Mouse (Mus musculus) midbrain, embryonic 13.5 days (tissue): ENCODE results near the gene Olfr147. TPM values are rescaled to one million over a fixed set of nuclear protein-coding genes. Genes with fewer than 3 reads are reported as not detected.
"Not testable (repeated sequence)": the region's sequence is repeated elsewhere in the genome, so short reads cannot be mapped to it uniquely, and the experiment has no call there.

Source experiments
- ATAC-seq: fragments of 200-750 bp; cut with Nextera tagmentation; 2 replicates; pipeline ENCODE4 v1.8.0; 2017; ENCODE audit warnings: mild to moderate bottlenecking, moderate TSS enrichment, moderate library complexity
- H3K27ac ChIP-seq: fragments of 300-500 bp; sonication (generic); 2 replicates; pipeline ENCODE4 v1.5.1; 2015; ENCODE audit warnings: inconsistent platforms, mild to moderate bottlenecking, moderate library complexity
- H3K27me3 ChIP-seq: fragments of 300-500 bp; sonication (generic); 2 replicates; pipeline ENCODE4 v1.6.1; 2015; ENCODE audit warnings: mild to moderate bottlenecking, inconsistent platforms
- H3K36me3 ChIP-seq: fragments of 300-500 bp; sonication (generic); 2 replicates; pipeline ENCODE4 v1.6.1; 2015; ENCODE audit warnings: mild to moderate bottlenecking, inconsistent platforms
- H3K4me1 ChIP-seq: fragments of 300-500 bp; sonication (generic); replicated peaks from 2 replicates; pipeline ENCODE4 v1.6.1; 2015; ENCODE audit warnings: inconsistent platforms
- H3K4me2 ChIP-seq: fragments of 300-500 bp; sonication (generic); replicated peaks from 2 replicates; pipeline ENCODE4 v1.6.1; 2015; ENCODE audit warnings: moderate library complexity, mild to moderate bottlenecking, inconsistent platforms
- H3K4me3 ChIP-seq: fragments of 300-500 bp; sonication (generic); replicated peaks from 2 replicates; pipeline ENCODE4 v1.5.1; 2015; ENCODE audit warnings: mild to moderate bottlenecking, inconsistent platforms
- H3K9ac ChIP-seq: fragments of 300-500 bp; sonication (generic); replicated peaks from 2 replicates; pipeline ENCODE4 v1.6.1; 2015; ENCODE audit warnings: mild to moderate bottlenecking, inconsistent platforms
- H3K9me3 ChIP-seq: fragments of 300-500 bp; sonication (generic); 2 replicates; pipeline ENCODE4 v1.6.1; 2016; ENCODE audit warnings: mild to moderate bottlenecking, inconsistent platforms
- WGBS: fragments of 180-500 bp; shearing (Covaris S2); methylation state at CpG from one replicate; pipeline ENCODE4 v1.1.7; 2015; 5-methylcytosine and 5-hydroxymethylcytosine counted together
- polyA plus RNA-seq: library from polyadenylated mRNA; unstranded; fragments of >200 nt; fragmentation: Nextera tagmentation; extraction: Ambion mirVana; gene quantifications from 2 replicates; pipeline ENCODE4 v1.2.1, GENCODE M21; 2015

Gene Olfr147
- not detected in 2 replicates for polyA plus RNA-seq

GRCm38 (mm10) chr9:38401398-38401797 is at the start of gene Olfr147:
TSS of gene Olfr147 (plus strand) at chr9:38401698.
- 89% methylated on average over 1 of the region's 1 CpGs for WGBS
- Histone ChIP-seq H3K4me1 (no peaks in the 10 kb centered on the region), H3K4me3 (no peak within 1 kb of the TSS), H3K9me3 (no peaks in the 10 kb centered on the region), H3K9ac (no peak within 1 kb of the TSS), H3K27me3 (no peaks in the 10 kb centered on the region), H3K4me2 (no peak within 1 kb of the TSS), H3K36me3 (no peaks in the 10 kb centered on the region), H3K27ac (no peak within 1 kb of the TSS)
- ATAC-seq, result no peak

- H3K27me3 ChIP-seq, result no peaks in the 10 kb centered on the region
- no peaks in the 10 kb centered on the region for H3K9me3 ChIP-seq
- no peaks in the 10 kb centered on the region for H3K36me3 ChIP-seq
- WGBS, result 85% methylated on average over 2 of the region's 2 CpGs
- no peaks in the 10 kb centered on the region for H3K4me1 ChIP-seq
- no peak for ATAC-seq
- no peak within 1 kb of the TSS for H3K4me3 ChIP-seq
- H3K4me2 ChIP-seq, result no peak within 1 kb of the TSS
- no peak within 1 kb of the TSS for H3K27ac ChIP-seq
- no peak within 1 kb of the TSS for H3K9ac ChIP-seq
Measured at GRCm38 (mm10) chr9:38366596-38366995, 34.9 kb upstream of the Olfr147 start, which contains the start of gene Olfr250. TSS of gene Olfr250 (plus strand) at chr9:38366896.

DNA sequence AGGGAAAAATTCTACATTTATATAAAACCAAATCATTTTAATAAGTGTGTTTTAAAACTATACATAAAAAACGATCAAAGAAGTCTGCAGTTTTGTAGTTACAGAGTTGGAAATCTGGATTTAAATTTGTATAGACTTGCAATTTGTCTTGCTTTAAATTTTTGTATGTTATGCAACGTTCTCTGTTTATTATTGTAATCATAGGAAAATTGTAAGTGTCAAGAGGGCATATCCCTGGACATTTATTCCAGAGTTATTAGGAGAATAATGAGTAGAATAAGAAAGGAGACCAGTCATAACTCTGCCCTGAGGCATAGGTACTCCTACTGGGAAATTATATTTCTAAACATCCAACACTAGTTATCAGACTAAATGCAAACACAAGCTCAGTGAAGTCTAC is 24.7 kb upstream of the Olfr147 start, which contains the start of gene Olfr251:
Gene Olfr251, plus strand, starts transcription at position 301 of the 400 bp plus-strand sequence.
- H3K36me3 ChIP-seq, result no peaks in the 10 kb centered on the region
- no peaks in the 10 kb centered on the region for H3K4me1 ChIP-seq
- WGBS, result 73% methylated on average over 2 of the region's 2 CpGs
- no peaks in the 10 kb centered on the region for H3K9me3 ChIP-seq
- no peak within 1 kb of the TSS for H3K4me2 ChIP-seq
- no peak within 1 kb of the TSS for H3K4me3 ChIP-seq
- H3K27ac ChIP-seq, result no peak within 1 kb of the TSS
- no peaks in the 10 kb centered on the region for H3K27me3 ChIP-seq
- ATAC-seq, result no peak
- H3K9ac ChIP-seq, result no peak within 1 kb of the TSS

- not testable (repeated sequence) for H3K27me3 ChIP-seq, H3K36me3 ChIP-seq, H3K4me2 ChIP-seq, H3K9ac ChIP-seq, H3K27ac ChIP-seq, H3K4me1 ChIP-seq, H3K9me3 ChIP-seq, ATAC-seq, H3K4me3 ChIP-seq
- WGBS, result 94% methylated on average over 3 of the region's 3 CpGs
Measured at GRCm38 (mm10) chr9:38407502-38407901, 6.0 kb downstream of the Olfr147 start.

GRCm38 (mm10) chr9:38413502-38413901 is 12.0 kb downstream of the Olfr147 start:
- WGBS, result 96% methylated on average over 14 of the region's 14 CpGs
- ATAC-seq, H3K27me3 ChIP-seq, H3K9ac ChIP-seq, H3K4me2 ChIP-seq, H3K4me1 ChIP-seq, H3K36me3 ChIP-seq, H3K4me3 ChIP-seq, H3K9me3 ChIP-seq, H3K27ac ChIP-seq: not testable (repeated sequence)

DNA sequence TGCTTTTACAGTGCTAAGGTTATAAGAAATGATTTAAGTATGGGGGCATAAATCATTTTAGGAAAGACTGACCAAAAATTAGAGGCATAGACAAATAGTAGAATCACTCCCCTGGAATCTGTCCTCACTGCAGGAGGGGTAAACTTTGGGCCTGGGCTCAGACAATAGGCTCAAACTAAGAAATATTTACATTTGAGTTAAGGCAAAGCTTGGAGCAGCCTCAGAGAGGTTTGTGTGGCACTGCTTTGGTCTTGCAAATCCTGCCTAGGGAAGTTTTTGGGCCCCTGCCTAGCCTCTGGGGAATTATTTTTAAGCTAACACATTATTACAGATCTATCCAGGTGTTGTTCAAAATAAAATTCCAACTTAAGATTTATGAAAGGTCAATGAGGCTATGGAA is 22.3 kb downstream of the Olfr147 start:
- H3K9me3 ChIP-seq, result peaks cover 4% of the 10 kb centered on the region; the same call in 1 of the 2 replicates
- H3K9ac ChIP-seq, result no peak overlapping the region
- H3K4me1 ChIP-seq, result no peaks in the 10 kb centered on the region
- no peak overlapping the region for H3K4me3 ChIP-seq
- ATAC-seq, result no peak
- H3K36me3 ChIP-seq, result no peaks in the 10 kb centered on the region
- no peaks in the 10 kb centered on the region for H3K27me3 ChIP-seq
- H3K4me2 ChIP-seq, result no peak overlapping the region
- no peak overlapping the region for H3K27ac ChIP-seq

GRCm38 (mm10) chr9:38427026-38427425 is 25.5 kb downstream of the Olfr147 start:
- no peak for ATAC-seq

DNA sequence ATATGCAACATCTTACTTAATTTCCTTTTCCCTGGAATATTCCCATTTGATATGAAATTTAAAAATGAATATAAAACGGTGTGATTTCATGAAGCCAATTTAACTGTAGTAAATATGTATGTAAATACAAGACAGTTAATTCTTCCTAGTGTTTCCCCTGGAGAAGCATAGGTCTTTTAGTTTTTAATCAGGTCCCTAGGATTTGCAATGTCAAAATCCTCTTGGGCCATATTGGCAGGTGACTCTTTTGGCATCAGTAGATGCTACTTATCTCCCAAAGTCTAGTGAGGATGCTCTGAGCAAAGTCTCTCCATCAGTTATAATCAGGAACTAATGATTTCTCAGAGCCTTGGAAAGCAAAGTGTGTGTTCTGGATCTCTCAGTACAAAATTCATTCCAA is 27.7 kb downstream of the Olfr147 start, which contains the start of gene Olfr901:
Gene Olfr901, plus strand, starts transcription at position 301 of the 400 bp plus-strand sequence.
- H3K27ac ChIP-seq, result no peak within 1 kb of the TSS
- H3K4me1 ChIP-seq, result no peaks in the 10 kb centered on the region
- H3K9ac ChIP-seq, result no peak within 1 kb of the TSS
- H3K36me3 ChIP-seq, result no peaks in the 10 kb centered on the region
- no peak for ATAC-seq
- WGBS, result 91% methylated on average over 1 of the region's 1 CpGs
- no peak within 1 kb of the TSS for H3K4me3 ChIP-seq
- no peaks in the 10 kb centered on the region for H3K27me3 ChIP-seq
- peaks cover 4% of the 10 kb centered on the region; the same call in 1 of the 2 replicates for H3K9me3 ChIP-seq
- no peak within 1 kb of the TSS for H3K4me2 ChIP-seq

More at GRCm38 (mm10) chr9:38427026-38427425, 25.5 kb downstream of the Olfr147 start:
- H3K4me3 ChIP-seq, result no peak overlapping the region
- WGBS, result 53% methylated on average over 1 of the region's 1 CpGs
- H3K4me2 ChIP-seq, result no peak overlapping the region
- peaks cover 4% of the 10 kb centered on the region; the same call in 1 of the 2 replicates for H3K9me3 ChIP-seq
- no peak overlapping the region for H3K9ac ChIP-seq
- H3K27ac ChIP-seq, result no peak overlapping the region
- no peaks in the 10 kb centered on the region for H3K27me3 ChIP-seq
- no peaks in the 10 kb centered on the region for H3K4me1 ChIP-seq
- H3K36me3 ChIP-seq, result no peaks in the 10 kb centered on the region

DNA sequence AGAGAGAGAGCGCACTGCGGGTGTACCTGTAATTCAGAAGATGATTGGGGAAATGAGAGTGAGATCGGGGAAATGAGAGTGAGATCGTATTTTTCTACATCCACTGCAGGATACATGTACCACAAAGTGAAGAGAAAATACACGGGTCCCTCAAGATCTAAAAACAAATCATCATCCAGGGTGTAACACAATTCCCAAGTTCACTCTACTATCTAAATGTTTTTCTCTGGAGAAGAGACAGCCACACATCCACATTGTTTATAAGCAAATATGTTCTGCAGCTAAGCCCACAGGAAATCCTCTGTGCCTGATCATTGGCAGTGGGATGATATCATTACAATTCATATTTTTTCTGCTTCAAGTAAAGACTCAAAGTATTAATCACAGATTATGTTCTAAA is 45.9 kb downstream of the Olfr147 start, which contains the start of gene Olfr902:
Gene Olfr902, plus strand, starts transcription at position 301 of the 400 bp plus-strand sequence.
- Histone ChIP-seq H3K9me3 (no peaks in the 10 kb centered on the region), H3K4me1 (no peaks in the 10 kb centered on the region), H3K4me3 (no peak within 1 kb of the TSS), H3K4me2 (no peak within 1 kb of the TSS), H3K36me3 (no peaks in the 10 kb centered on the region), H3K9ac (no peak within 1 kb of the TSS), H3K27ac (no peak within 1 kb of the TSS), H3K27me3 (no peaks in the 10 kb centered on the region)
- 96% methylated on average over 5 of the region's 5 CpGs for WGBS
- no peak for ATAC-seq

Other genes with a start within 250 kb of the Olfr147 start
- gene Olfr891, start 220.9 kb upstream of the Olfr147 start, polyA plus RNA-seq, result not detected in 2 replicates
- gene Olfr893, start 193.3 kb upstream of the Olfr147 start, polyA plus RNA-seq, result not detected in 2 replicates
- not detected in 2 replicates for gene Olfr894, start 183.6 kb upstream of the Olfr147 start, polyA plus RNA-seq
- not detected in 2 replicates for gene Olfr143, start 148.9 kb upstream of the Olfr147 start, polyA plus RNA-seq
- gene Olfr895, start 133.8 kb upstream of the Olfr147 start, polyA plus RNA-seq, result not detected in 2 replicates
- gene Olfr896-ps1, start 110.6 kb upstream of the Olfr147 start, polyA plus RNA-seq, result not detected in 2 replicates
- gene Olfr25, start 72.6 kb upstream of the Olfr147 start, polyA plus RNA-seq, result not detected in 2 replicates
- not detected in 2 replicates for gene Olfr898, start 53.3 kb upstream of the Olfr147 start, polyA plus RNA-seq
- gene Olfr250, start 34.8 kb upstream of the Olfr147 start, polyA plus RNA-seq, result not detected in 2 replicates
- gene Olfr251, start 24.6 kb upstream of the Olfr147 start, polyA plus RNA-seq, result not detected in 2 replicates
- not detected in 2 replicates for gene Olfr901, start 27.8 kb downstream of the Olfr147 start, polyA plus RNA-seq
- gene Olfr902, start 46.0 kb downstream of the Olfr147 start, polyA plus RNA-seq, result not detected in 2 replicates
- gene Olfr904, start 61.4 kb downstream of the Olfr147 start, polyA plus RNA-seq, result not detected in 2 replicates
- gene Olfr905, start 69.4 kb downstream of the Olfr147 start, polyA plus RNA-seq, result not detected in 2 replicates
- not detected in 2 replicates for gene Olfr906, start 85.4 kb downstream of the Olfr147 start, polyA plus RNA-seq
- gene Olfr907, start 94.1 kb downstream of the Olfr147 start, polyA plus RNA-seq, result not detected in 2 replicates
- not detected in 2 replicates for gene Olfr911-ps1, start 119.9 kb downstream of the Olfr147 start, polyA plus RNA-seq
- not detected in 2 replicates for gene Olfr910, start 136.2 kb downstream of the Olfr147 start, polyA plus RNA-seq
- gene Olfr912, start 178.5 kb downstream of the Olfr147 start, polyA plus RNA-seq, result not detected in 2 replicates
- not detected in 2 replicates for gene Olfr913, start 191.1 kb downstream of the Olfr147 start, polyA plus RNA-seq
- gene Olfr914, start 203.4 kb downstream of the Olfr147 start, polyA plus RNA-seq, result not detected in 2 replicates